Mouse (Mus musculus) CH12.LX (cell line): ENCODE results near the gene Fam19a1.

Source experiments
- CHD2 ChIP-seq: IDR thresholded peaks from 2 replicates; pipeline ENCODE4 v1.6.1; 2011; ENCODE audit warnings: low read length, improper control_type of control experiment
- CTCF ChIP-seq, 2 experiments: IDR thresholded peaks in 1 of 2; conservative IDR thresholded peaks in 1 of 2; 2 replicates each; pipeline ENCODE4 v1.5.1; 2011 to 2012; ENCODE audit warnings: low read depth in 2 of 2, low read length in 2 of 2, improper control_type of control experiment in 1 of 2, inconsistent platforms in 1 of 2, mild to moderate bottlenecking in 1 of 2, moderate library complexity in 1 of 2
- EP300 ChIP-seq: IDR thresholded peaks from 2 replicates; pipeline ENCODE4 v1.6.1; 2011; ENCODE audit warnings: low read length, improper control_type of control experiment
- IRF4 ChIP-seq: IDR thresholded peaks from 2 replicates; pipeline ENCODE4 v1.6.1; 2014; ENCODE audit warnings: low read depth, mild to moderate bottlenecking, inconsistent platforms, low read length, improper control_type of control experiment
- POLR2A ChIP-seq: IDR thresholded peaks from 2 replicates; pipeline ENCODE4 v1.6.1; 2011; ENCODE audit warnings: low read depth, mild to moderate bottlenecking, improper control_type of control experiment, low read length
- TBP ChIP-seq: conservative IDR thresholded peaks from 2 replicates; pipeline ENCODE4 v1.6.1; 2011; ENCODE audit warnings: low read depth, low read length, improper control_type of control experiment
- ZNF384 ChIP-seq: IDR thresholded peaks from 2 replicates; pipeline ENCODE4 v1.6.1; 2012; ENCODE audit warnings: low read depth, low read length, improper control_type of control experiment, inconsistent platforms

- TF ChIP-seq CHD2: no peak
- no peak for TF ChIP-seq TBP
- no peak for TF ChIP-seq IRF4
- TF ChIP-seq POLR2A: no peak
- no peak for TF ChIP-seq ZNF384
- TF ChIP-seq EP300: no peak
- TF ChIP-seq CTCF (conservative IDR thresholded peaks at IDR 0.05 in 1 of 2, IDR thresholded peaks at IDR 0.05 in 1 of 2; ENCODE audit: low read depth in 2 of 2, low read length in 2 of 2): no peak
Observed at GRCm38 (mm10) chr6:96419704-96420382, 306.9 kb downstream of the Fam19a1 start.
